Mouse (Mus musculus): ENCODE measurements at regions not wholly inside any gene's neighbourhood (a gene's known extent, or its start where the extent isn't known, plus 50 kb on each side); places are given as distances from the start of the nearest gene placed in this dataset.
A peak's percentile ranks its signal among the peaks of the same experiment; 100 is the strongest.

GRCm38 (mm10) chrX:166727823-166728621, 142.5 kb upstream of the Egfl6 start:
- Histone ChIP-seq H3K36me3 (replicated peaks; ENCODE audit: low read length) (no peaks in the 10 kb centered on the region), H3K4me3 (replicated peaks) (no peak overlapping the region), H3K27me3 (replicated peaks) (peaks cover 2% of the 10 kb centered on the region), H3K9me3 (no peaks in the 10 kb centered on the region), H3K4me1 (peaks cover 38% of the 10 kb centered on the region)
- TF ChIP-seq FLI1 (IDR thresholded peaks at IDR 0.05; ENCODE audit: low read length) (no peak), GATA1 (IDR thresholded peaks at IDR 0.05; ENCODE audit: borderline replicate concordance, low read length) (no peak)

- no peak for TF ChIP-seq FLI1 (IDR thresholded peaks at IDR 0.05; ENCODE audit: low read length)
- no peak for TF ChIP-seq GATA1 (IDR thresholded peaks at IDR 0.05; ENCODE audit: borderline replicate concordance, low read length)
- Histone ChIP-seq H3K27me3 (replicated peaks) (no peaks in the 10 kb centered on the region), H3K4me3 (replicated peaks) (no peak overlapping the region), H3K4me1 (peaks cover 33% of the 10 kb centered on the region), H3K9me3 (no peaks in the 10 kb centered on the region), H3K36me3 (replicated peaks; ENCODE audit: low read length) (no peaks in the 10 kb centered on the region)
Observed at GRCm38 (mm10) chrX:166725761-166726503, 140.4 kb upstream of the Egfl6 start.

GRCm38 (mm10) chrX:166718075-166718474, 132.6 kb upstream of the Egfl6 start:
- Histone ChIP-seq H3K36me3 (replicated peaks; ENCODE audit: low read length) (no peaks in the 10 kb centered on the region), H3K4me1 (peaks cover 22% of the 10 kb centered on the region), H3K4me3 (replicated peaks) (no peak overlapping the region), H3K9me3 (no peaks in the 10 kb centered on the region), H3K27me3 (replicated peaks) (peaks cover 2% of the 10 kb centered on the region)
- TF ChIP-seq GATA1 (IDR thresholded peaks at IDR 0.05; ENCODE audit: borderline replicate concordance, low read length) (no peak), FLI1 (IDR thresholded peaks at IDR 0.05; ENCODE audit: low read length) (no peak)

GRCm38 (mm10) chrX:166709306-166709705, 123.8 kb upstream of the Egfl6 start:
- peaks cover 35% of the 10 kb centered on the region for H3K4me1 ChIP-seq
- H3K36me3 ChIP-seq (replicated peaks; ENCODE audit: low read length): no peaks in the 10 kb centered on the region
- TF ChIP-seq GATA1 (IDR thresholded peaks at IDR 0.05; ENCODE audit: borderline replicate concordance, low read length): no peak
- no peak for TF ChIP-seq FLI1 (IDR thresholded peaks at IDR 0.05; ENCODE audit: low read length)
- no peak overlapping the region for H3K4me3 ChIP-seq (replicated peaks)
- 0 out of 2 replicates have a peak, but pooled peaks cover 4% of the 10 kb centered on the region for H3K9me3 ChIP-seq
- H3K27me3 ChIP-seq (replicated peaks): no peaks in the 10 kb centered on the region

GRCm38 (mm10) chrX:166708106-166708505, 122.6 kb upstream of the Egfl6 start:
- 0 out of 2 replicates have a peak, but pooled peaks cover 4% of the 10 kb centered on the region for H3K9me3 ChIP-seq
- no peaks in the 10 kb centered on the region for H3K27me3 ChIP-seq (replicated peaks)
- no peak overlapping the region for H3K4me3 ChIP-seq (replicated peaks)
- TF ChIP-seq FLI1 (IDR thresholded peaks at IDR 0.05; ENCODE audit: low read length): no peak
- no peak for TF ChIP-seq GATA1 (IDR thresholded peaks at IDR 0.05; ENCODE audit: borderline replicate concordance, low read length)
- peaks cover 35% of the 10 kb centered on the region for H3K4me1 ChIP-seq
- H3K36me3 ChIP-seq (replicated peaks; ENCODE audit: low read length): no peaks in the 10 kb centered on the region

- H3K4me1 ChIP-seq: peaks cover 29% of the 10 kb centered on the region
- 0 out of 2 replicates have a peak, but pooled peaks cover 4% of the 10 kb centered on the region for H3K9me3 ChIP-seq
- no peak overlapping the region for H3K4me3 ChIP-seq (replicated peaks)
- TF ChIP-seq GATA1 (IDR thresholded peaks at IDR 0.05; ENCODE audit: borderline replicate concordance, low read length) (no peak), FLI1 (IDR thresholded peaks at IDR 0.05; ENCODE audit: low read length) (no peak)
- H3K27me3 ChIP-seq (replicated peaks): no peaks in the 10 kb centered on the region
- H3K36me3 ChIP-seq (replicated peaks; ENCODE audit: low read length): no peaks in the 10 kb centered on the region
Observed at GRCm38 (mm10) chrX:166707029-166707428, 121.5 kb upstream of the Egfl6 start.

GRCm38 (mm10) chrX:166704311-166704710, 118.8 kb upstream of the Egfl6 start:
- H3K4me3 ChIP-seq (replicated peaks): no peak overlapping the region
- no peak for TF ChIP-seq FLI1 (IDR thresholded peaks at IDR 0.05; ENCODE audit: low read length)
- TF ChIP-seq GATA1 (IDR thresholded peaks at IDR 0.05; ENCODE audit: borderline replicate concordance, low read length): no peak
- H3K9me3 ChIP-seq: 0 out of 2 replicates have a peak, but pooled peaks cover 4% of the 10 kb centered on the region
- no peaks in the 10 kb centered on the region for H3K36me3 ChIP-seq (replicated peaks; ENCODE audit: low read length)
- no peaks in the 10 kb centered on the region for H3K27me3 ChIP-seq (replicated peaks)
- peaks cover 18% of the 10 kb centered on the region for H3K4me1 ChIP-seq

GRCm38 (mm10) chrX:166694219-166694618, 108.7 kb upstream of the Egfl6 start:
- peaks cover 65% of the 10 kb centered on the region for H3K4me1 ChIP-seq
- peaks cover 3% of the 10 kb centered on the region for H3K27me3 ChIP-seq (replicated peaks)
- peaks cover 9% of the 10 kb centered on the region for H3K36me3 ChIP-seq (replicated peaks; ENCODE audit: low read length)
- TF ChIP-seq GATA1 (IDR thresholded peaks at IDR 0.05; ENCODE audit: borderline replicate concordance, low read length) (no peak), FLI1 (IDR thresholded peaks at IDR 0.05; ENCODE audit: low read length) (no peak)
- H3K9me3 ChIP-seq: peaks cover 13% of the 10 kb centered on the region
- no peak overlapping the region for H3K4me3 ChIP-seq (replicated peaks)

- no peaks in the 10 kb centered on the region for H3K27me3 ChIP-seq (replicated peaks)
- H3K4me3 ChIP-seq (replicated peaks): no peak overlapping the region
- H3K4me1 ChIP-seq: peaks cover 31% of the 10 kb centered on the region
- peaks cover 13% of the 10 kb centered on the region for H3K9me3 ChIP-seq
- no peak for TF ChIP-seq FLI1 (IDR thresholded peaks at IDR 0.05; ENCODE audit: low read length)
- peaks cover 9% of the 10 kb centered on the region for H3K36me3 ChIP-seq (replicated peaks; ENCODE audit: low read length)
Observed at GRCm38 (mm10) chrX:166688779-166689178, 103.3 kb upstream of the Egfl6 start.

GRCm38 (mm10) chrX:166673404-166673803, 87.9 kb upstream of the Egfl6 start:
- Histone ChIP-seq H3K4me3 (replicated peaks) (peak overlapping the region; percentile 38), H3K27me3 (replicated peaks) (peaks cover 10% of the 10 kb centered on the region), H3K36me3 (replicated peaks; ENCODE audit: low read length) (no peaks in the 10 kb centered on the region), H3K4me1 (peaks cover 22% of the 10 kb centered on the region), H3K9me3 (no peaks in the 10 kb centered on the region)
- TF ChIP-seq GATA1 (IDR thresholded peaks at IDR 0.05; ENCODE audit: borderline replicate concordance, low read length) (no peak), FLI1 (IDR thresholded peaks at IDR 0.05; ENCODE audit: low read length) (no peak)
